Mouse (Mus musculus): ENCODE results near the gene Spata32. TPM values are rescaled to one million over a fixed set of nuclear protein-coding genes. Genes with fewer than 3 reads are reported as not detected.
A peak's percentile ranks its signal among the peaks of the same experiment; 100 is the strongest.

Spata32 gene
- polyA plus RNA-seq, 1 experiment from 2014 or later, result not detected

DNA sequence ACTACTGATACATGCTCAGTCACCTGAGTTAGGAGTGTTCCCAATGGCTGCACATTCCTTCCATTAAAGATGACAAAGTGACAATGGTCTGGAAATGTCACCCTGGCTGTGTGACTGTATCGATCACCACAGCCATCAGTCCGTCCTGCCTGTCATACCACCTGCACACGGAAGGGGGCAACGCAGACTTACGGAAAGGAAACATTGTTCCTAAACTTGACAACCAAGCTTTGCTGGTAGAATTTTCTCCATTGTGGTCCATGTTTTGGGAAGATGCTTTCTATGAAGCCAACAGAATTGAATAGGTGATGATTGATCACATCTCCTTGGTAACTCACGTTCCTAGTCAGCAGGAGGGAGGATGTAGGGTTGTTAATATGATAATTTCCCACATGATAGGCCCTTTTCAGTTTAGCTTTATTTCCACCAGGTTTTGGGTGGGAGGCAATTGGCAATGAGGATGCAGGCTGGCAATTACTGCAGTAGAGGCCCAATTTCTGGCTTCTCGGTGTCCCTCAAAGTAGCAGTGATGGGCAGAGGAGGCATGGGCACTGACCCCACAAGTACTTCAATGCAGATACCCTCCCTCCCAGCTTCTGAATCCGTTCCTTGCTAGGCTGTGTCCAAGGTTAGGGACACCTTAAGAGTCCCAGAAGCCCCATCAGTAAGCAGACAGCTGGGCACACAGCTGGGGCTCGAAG is 49.4 kb downstream of the Spata32 start:
- 23% methylated on average over 9 of the region's 9 CpGs for WGBS
- DNase-seq (ENCODE audit: low spot score) (peak; percentile 67), ATAC-seq (no peak)
- Histone ChIP-seq H3K4me3 (ENCODE audit: low read depth, low read length) (no peak overlapping the region), H3K27ac (ENCODE audit: low read length) (no peak overlapping the region), H3K9ac (replicated peaks; ENCODE audit: low read depth) (no peak overlapping the region), H3K4me2 (replicated peaks; ENCODE audit: low read depth, low read length) (no peak overlapping the region), H3K36me3 (ENCODE audit: insufficient read depth, low read length) (no peaks in the 10 kb centered on the region), H3K4me1 (ENCODE audit: insufficient read depth, low read depth, low read length) (0 out of 2 replicates have a peak, but pooled peaks cover 2% of the 10 kb centered on the region), H3K9me3 (ENCODE audit: low read length) (no peaks in the 10 kb centered on the region), H3K27me3 (replicated peaks; ENCODE audit: insufficient read depth, low read length) (peaks cover 19% of the 10 kb centered on the region)
- TF ChIP-seq EP300 (IDR thresholded peaks at IDR 0.05) (no peak), CTCF (IDR thresholded peaks at IDR 0.05) (peak; percentile 99)

DNA sequence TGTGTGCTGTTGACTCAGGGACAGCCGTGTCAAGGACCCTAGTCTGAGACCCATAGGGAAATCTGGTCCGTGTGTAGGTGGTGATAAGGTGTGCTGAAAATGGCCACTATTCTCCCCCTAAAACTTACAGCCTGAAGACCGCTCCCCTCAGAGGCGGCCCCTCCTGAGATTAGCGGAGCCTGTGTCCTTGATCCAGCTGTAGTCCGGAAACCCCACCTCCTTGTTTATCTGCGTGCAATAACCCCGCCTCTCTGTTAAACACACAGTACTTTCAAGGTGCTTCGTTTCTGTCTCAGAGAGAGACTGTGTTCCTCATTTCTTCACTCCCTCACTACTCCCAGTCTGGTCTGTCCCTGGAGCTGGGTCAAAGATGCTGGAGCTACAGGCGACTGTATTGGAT is 53.8 kb downstream of the Spata32 start:
- 0 out of 2 replicates have a peak, but pooled peaks have one; percentile 12 for ATAC-seq

DNA sequence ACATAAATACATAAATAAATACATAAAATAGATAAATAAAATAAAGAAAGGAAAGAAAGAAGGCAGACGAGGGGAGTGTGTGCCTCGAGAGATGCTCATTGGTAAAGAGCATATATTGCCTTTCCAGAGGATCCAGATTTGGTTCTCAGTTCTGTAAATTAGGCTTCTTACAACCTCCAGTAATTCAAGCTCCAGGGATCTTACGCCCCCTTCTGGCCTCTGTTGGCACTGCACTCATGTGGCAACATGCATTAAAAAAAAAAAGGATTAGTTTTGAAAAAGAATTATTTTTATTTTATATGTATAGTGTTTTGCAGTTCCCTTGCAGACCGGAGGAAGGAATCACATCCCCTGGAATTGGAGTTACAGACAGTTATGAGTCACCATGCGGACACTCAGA is 56.1 kb downstream of the Spata32 start:
- no peaks in the 10 kb centered on the region for H3K9me3 ChIP-seq (ENCODE audit: low read length)
- TF ChIP-seq CTCF (IDR thresholded peaks at IDR 0.05) (peak; percentile 53), EP300 (IDR thresholded peaks at IDR 0.05) (no peak)
- no peak overlapping the region for H3K27ac ChIP-seq (ENCODE audit: low read length)
- DNase-seq (ENCODE audit: low spot score) (no peak), ATAC-seq (no peak)
- H3K4me3 ChIP-seq (ENCODE audit: low read depth, low read length), result no peak overlapping the region
- H3K4me2 ChIP-seq (replicated peaks; ENCODE audit: low read depth, low read length), result no peak overlapping the region
- H3K9ac ChIP-seq (replicated peaks; ENCODE audit: low read depth), result no peak overlapping the region
- no peaks in the 10 kb centered on the region for H3K27me3 ChIP-seq (replicated peaks; ENCODE audit: insufficient read depth, low read length)
- no peaks in the 10 kb centered on the region for H3K36me3 ChIP-seq (ENCODE audit: insufficient read depth, low read length)
- WGBS, result 89% methylated on average over 5 of the region's 5 CpGs
- H3K4me1 ChIP-seq (ENCODE audit: insufficient read depth, low read depth, low read length), result 0 out of 2 replicates have a peak, but pooled peaks cover 4% of the 10 kb centered on the region

More for the DNA sequence above, 53.8 kb downstream of the Spata32 start:
- Histone ChIP-seq H3K9ac (replicated peaks; ENCODE audit: low read depth) (no peak overlapping the region), H3K27me3 (replicated peaks; ENCODE audit: insufficient read depth, low read length) (no peaks in the 10 kb centered on the region), H3K36me3 (ENCODE audit: insufficient read depth, low read length) (no peaks in the 10 kb centered on the region), H3K4me3 (ENCODE audit: low read depth, low read length) (no peak overlapping the region), H3K4me2 (replicated peaks; ENCODE audit: low read depth, low read length) (no peak overlapping the region), H3K9me3 (ENCODE audit: low read length) (no peaks in the 10 kb centered on the region), H3K27ac (ENCODE audit: low read length) (no peak overlapping the region), H3K4me1 (ENCODE audit: insufficient read depth, low read depth, low read length) (no peaks in the 10 kb centered on the region)
- TF ChIP-seq CTCF (IDR thresholded peaks at IDR 0.05) (no peak), EP300 (IDR thresholded peaks at IDR 0.05) (no peak)
- DNase-seq (ENCODE audit: low spot score), result peak; percentile 53
- whole genome bisulfite sequencing, result 20% methylated on average over 10 of the region's 10 CpGs

DNA sequence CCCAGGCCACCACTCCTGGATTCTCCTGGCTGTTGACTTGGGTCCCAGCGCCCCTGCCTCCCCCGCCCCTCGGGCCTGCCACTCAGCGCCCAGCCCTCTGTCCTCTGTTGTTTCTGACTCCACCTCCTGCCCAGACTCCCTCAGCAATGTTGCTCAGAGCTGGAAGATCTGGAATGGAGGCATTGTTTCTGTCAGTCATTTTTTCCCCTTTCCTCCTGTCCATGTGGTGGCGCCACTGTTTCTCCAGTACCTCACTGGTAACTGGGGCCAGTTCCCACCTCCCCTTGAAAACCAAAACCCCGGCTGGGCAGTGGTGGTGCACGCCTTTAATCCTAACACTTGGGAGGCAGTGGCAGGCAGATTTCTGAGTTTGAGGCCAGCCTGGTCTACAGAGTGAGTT is 56.8 kb downstream of the Spata32 start:
- Histone ChIP-seq H3K4me1 (ENCODE audit: insufficient read depth, low read depth, low read length) (0 out of 2 replicates have a peak, but pooled peaks cover 4% of the 10 kb centered on the region), H3K4me3 (ENCODE audit: low read depth, low read length) (no peak overlapping the region), H3K4me2 (replicated peaks; ENCODE audit: low read depth, low read length) (no peak overlapping the region), H3K9me3 (ENCODE audit: low read length) (no peaks in the 10 kb centered on the region), H3K27ac (ENCODE audit: low read length) (no peak overlapping the region), H3K36me3 (ENCODE audit: insufficient read depth, low read length) (no peaks in the 10 kb centered on the region), H3K9ac (replicated peaks; ENCODE audit: low read depth) (no peak overlapping the region), H3K27me3 (replicated peaks; ENCODE audit: insufficient read depth, low read length) (no peaks in the 10 kb centered on the region)
- 76% methylated on average over 7 of the region's 7 CpGs for WGBS
- no peak for DNase-seq (ENCODE audit: low spot score)
- no peak for ATAC-seq
- TF ChIP-seq CTCF (IDR thresholded peaks at IDR 0.05) (peak; percentile 43), EP300 (IDR thresholded peaks at IDR 0.05) (no peak)

DNA sequence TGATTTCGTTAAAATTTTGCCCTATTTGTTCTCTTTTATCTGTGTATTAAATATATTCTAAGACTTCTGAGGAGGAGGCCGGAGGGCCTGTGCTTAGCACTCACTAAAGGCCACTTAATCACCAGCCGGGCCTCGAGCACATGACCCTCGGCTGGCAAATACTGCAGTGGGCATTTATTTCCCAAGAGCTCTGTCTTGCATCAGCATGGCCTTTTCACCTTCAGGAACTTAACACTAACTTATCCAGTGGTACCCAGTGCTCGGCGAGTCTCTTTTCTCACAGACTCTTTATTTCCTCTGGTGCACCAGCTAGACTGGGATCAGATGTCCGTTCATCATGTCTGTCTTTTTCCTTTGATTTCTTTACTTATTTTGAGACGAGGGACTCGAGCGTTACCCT is 57.5 kb downstream of the Spata32 start:
- TF ChIP-seq CTCF (IDR thresholded peaks at IDR 0.05) (no peak), EP300 (IDR thresholded peaks at IDR 0.05) (no peak)
- H3K4me3 ChIP-seq (ENCODE audit: low read depth, low read length), result no peak overlapping the region
- H3K36me3 ChIP-seq (ENCODE audit: insufficient read depth, low read length), result no peaks in the 10 kb centered on the region
- 0 out of 2 replicates have a peak, but pooled peaks cover 4% of the 10 kb centered on the region for H3K4me1 ChIP-seq (ENCODE audit: insufficient read depth, low read depth, low read length)
- no peaks in the 10 kb centered on the region for H3K9me3 ChIP-seq (ENCODE audit: low read length)
- no peak for ATAC-seq
- no peak overlapping the region for H3K4me2 ChIP-seq (replicated peaks; ENCODE audit: low read depth, low read length)
- H3K27me3 ChIP-seq (replicated peaks; ENCODE audit: insufficient read depth, low read length), result no peaks in the 10 kb centered on the region
- 81% methylated on average over 11 of the region's 11 CpGs for WGBS
- H3K9ac ChIP-seq (replicated peaks; ENCODE audit: low read depth), result no peak overlapping the region
- H3K27ac ChIP-seq (ENCODE audit: low read length), result no peak overlapping the region
- DNase-seq (ENCODE audit: low spot score), result no peak

DNA sequence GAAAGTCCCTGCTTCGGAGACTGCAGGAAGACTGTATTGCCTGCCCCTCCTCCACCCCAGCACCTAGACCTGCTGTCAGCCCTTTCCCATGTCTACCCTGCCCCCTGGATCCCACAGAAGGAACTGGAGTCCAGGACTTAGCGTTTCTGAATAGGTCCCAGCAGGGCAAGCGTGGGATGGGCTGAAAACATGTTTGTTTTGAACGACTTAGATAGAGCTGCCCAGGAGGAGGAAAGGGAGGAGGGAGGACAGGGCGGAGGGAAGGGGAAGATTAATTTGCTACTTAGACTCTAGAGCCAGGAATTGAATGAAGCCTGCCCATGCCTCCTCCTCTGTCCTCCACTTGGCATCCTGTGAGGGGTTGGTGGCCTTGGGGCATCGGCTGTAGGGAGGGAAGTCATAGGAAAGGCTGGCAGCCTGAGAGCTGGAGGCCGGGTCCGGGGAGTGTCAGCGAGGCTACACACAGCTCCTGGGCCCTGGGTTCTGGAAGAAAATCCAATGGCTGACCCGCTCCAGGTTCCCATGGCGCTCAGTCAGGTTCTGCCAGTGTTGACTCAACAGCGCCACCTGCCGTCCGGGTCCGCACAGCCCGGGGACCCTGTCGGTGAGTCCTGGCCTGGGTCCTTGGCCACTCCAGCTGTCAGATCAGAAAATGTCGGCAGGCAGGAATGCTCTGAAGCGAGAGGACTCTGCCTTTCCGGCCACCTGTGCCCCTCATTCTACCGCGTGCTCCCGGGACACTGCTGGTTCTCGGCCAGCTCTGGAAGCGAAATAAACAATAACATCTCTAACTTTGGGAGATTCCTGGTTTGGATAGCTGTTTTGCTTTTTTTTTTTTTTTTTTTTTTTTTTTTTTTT is 59.4 kb downstream of the Spata32 start:
- TF ChIP-seq EP300 (IDR thresholded peaks at IDR 0.05), result no peak
- peak; percentile 99 for TF ChIP-seq CTCF (IDR thresholded peaks at IDR 0.05)
- Histone ChIP-seq H3K27ac (ENCODE audit: low read length) (peak overlapping the region; percentile 34; the same call in 1 of the 2 replicates), H3K27me3 (replicated peaks; ENCODE audit: insufficient read depth, low read length) (no peaks in the 10 kb centered on the region), H3K36me3 (ENCODE audit: insufficient read depth, low read length) (no peaks in the 10 kb centered on the region), H3K9me3 (ENCODE audit: low read length) (no peaks in the 10 kb centered on the region), H3K4me1 (ENCODE audit: insufficient read depth, low read depth, low read length) (0 out of 2 replicates have a peak, but pooled peaks cover 4% of the 10 kb centered on the region), H3K4me3 (ENCODE audit: low read depth, low read length) (peak overlapping the region; percentile 24), H3K9ac (replicated peaks; ENCODE audit: low read depth) (no peak overlapping the region; the same call in 1 of the 2 replicates), H3K4me2 (replicated peaks; ENCODE audit: low read depth, low read length) (peak overlapping the region; percentile 51)
- DNase-seq (ENCODE audit: low spot score) (peak; percentile 96), ATAC-seq (peak; percentile 97)
- WGBS, result 1% methylated on average over 25 of the region's 25 CpGs

Other genes with a start within 250 kb of the Spata32 start
- 50.5 and 52.1 TPM in 2 replicates for gene Nmt1, start 190.2 kb downstream of the Spata32 start, polyA plus RNA-seq (2015; fragmentation: Nextera tagmentation; extraction: Ambion mirVana)
- gene Dcakd, start 190.1 kb downstream of the Spata32 start, polyA plus RNA-seq (2015; fragmentation: Nextera tagmentation; extraction: Ambion mirVana), result 43.5 and 51.1 TPM in 2 replicates
- gene Plcd3, start 116.8 kb downstream of the Spata32 start, polyA plus RNA-seq (2015; fragmentation: Nextera tagmentation; extraction: Ambion mirVana), result 3.7 and 3.8 TPM in 2 replicates
- 28.8 and 34.5 TPM in 2 replicates for gene Acbd4, start 116.8 kb downstream of the Spata32 start, polyA plus RNA-seq (2015; fragmentation: Nextera tagmentation; extraction: Ambion mirVana)
- gene Hexim1, start 102.2 kb downstream of the Spata32 start, polyA plus RNA-seq (2015; fragmentation: Nextera tagmentation; extraction: Ambion mirVana), result 6.5 TPM in 2 replicates
- gene Hexim2, start 86.0 kb downstream of the Spata32 start, polyA plus RNA-seq (2015; fragmentation: Nextera tagmentation; extraction: Ambion mirVana), result 6.2 and 7.1 TPM in 2 replicates
- 4.1 and 4.9 TPM in 2 replicates for gene Fmnl1, start 47.3 kb downstream of the Spata32 start, polyA plus RNA-seq (2015; fragmentation: Nextera tagmentation; extraction: Ambion mirVana)
- gene 1700023F06Rik, start 9.9 kb downstream of the Spata32 start, polyA plus RNA-seq (2015; fragmentation: Nextera tagmentation; extraction: Ambion mirVana), result 0.38 and 0.44 TPM in 2 replicates
- gene Map3k14, start 49.0 kb upstream of the Spata32 start, polyA plus RNA-seq (2015; fragmentation: Nextera tagmentation; extraction: Ambion mirVana), result 2.6 and 4.0 TPM in 2 replicates
- gene Arhgap27, start 145.3 kb upstream of the Spata32 start, polyA plus RNA-seq (2015; fragmentation: Nextera tagmentation; extraction: Ambion mirVana), result 18.5 and 20.0 TPM in 2 replicates
- 8.1 and 9.4 TPM in 2 replicates for gene Plekhm1, start 194.3 kb upstream of the Spata32 start, polyA plus RNA-seq (2015; fragmentation: Nextera tagmentation; extraction: Ambion mirVana)

Data from lung, postnatal 0 days (tissue).